Mouse (Mus musculus) hindbrain, postnatal 0 days (tissue): ENCODE data around the gene Gipc2. TPM values are rescaled to one million over a fixed set of nuclear protein-coding genes. Genes with fewer than 3 reads are reported as not detected.

Experiments
- ATAC-seq: fragments of 200-750 bp; cut with Nextera tagmentation; 2 replicates; pipeline ENCODE4 v1.8.0; 2017; ENCODE audit warnings: mild to moderate bottlenecking, moderate TSS enrichment, moderate library complexity
- DNase-seq: peaks from one replicate; pipeline ENCODE4 v3.0.0-alpha.2; 2015; ENCODE audit warnings: low spot score
- H3K27ac ChIP-seq: fragments of 300-500 bp; sonication (generic); 2 replicates; pipeline ENCODE4 v1.5.1; 2014; ENCODE audit warnings: mild to moderate bottlenecking
- H3K27me3 ChIP-seq: fragments of 300-500 bp; sonication (generic); 2 replicates; pipeline ENCODE4 v1.6.1; 2014; ENCODE audit warnings: low read length, mixed read lengths; ENCODE audit not compliant: insufficient read depth
- H3K36me3 ChIP-seq: fragments of 300-500 bp; sonication (generic); 2 replicates; pipeline ENCODE4 v1.6.1; 2014; ENCODE audit warnings: low read length, mixed read lengths; ENCODE audit not compliant: insufficient read depth
- H3K4me1 ChIP-seq: fragments of 300-500 bp; sonication (generic); 2 replicates; pipeline ENCODE4 v1.6.1; 2014; ENCODE audit warnings: antibody characterized with exemption, low read length, mixed read lengths; ENCODE audit not compliant: insufficient read depth
- H3K4me2 ChIP-seq: fragments of 300-500 bp; sonication (generic); 2 replicates; pipeline ENCODE4 v1.6.1; 2014; ENCODE audit warnings: low read depth, mild to moderate bottlenecking, low read length, moderate library complexity, mixed read lengths
- H3K4me3 ChIP-seq: fragments of 300-500 bp; sonication (generic); 2 replicates; pipeline ENCODE4 v1.5.1; 2014; ENCODE audit warnings: low read length
- H3K9ac ChIP-seq: fragments of 300-500 bp; sonication (generic); replicated peaks from 2 replicates; pipeline ENCODE4 v1.6.1; 2014; ENCODE audit warnings: mild to moderate bottlenecking, low read length, moderate library complexity, mixed read lengths
- H3K9me3 ChIP-seq: fragments of 300-500 bp; sonication (generic); 2 replicates; pipeline ENCODE4 v1.6.1; 2016; ENCODE audit warnings: low read length, mixed read lengths
- CTCF ChIP-seq: IDR thresholded peaks from 2 replicates; pipeline ENCODE4 v1.5.1; 2016; ENCODE audit warnings: antibody characterized with exemption, control low read depth, low read depth
- WGBS: fragments of 180-500 bp; shearing (Covaris S2); extraction: QIAGEN DNeasy Blood & Tissue Kit; methylation state at CpG from one replicate; pipeline ENCODE4 v1.1.7; 2014; 5-methylcytosine and 5-hydroxymethylcytosine counted together
- polyA plus RNA-seq: library from polyadenylated mRNA; unstranded; fragments of >200 nt; fragmentation: Nextera tagmentation; extraction: Ambion mirVana; gene quantifications from 2 replicates; pipeline ENCODE4 v1.2.1, GENCODE M21; 2015
- total RNA-seq: library from RNA; depleted of rRNA; stranded (reverse); fragments of >200 nt; gene quantifications from 2 replicates; pipeline ENCODE4 v1.2.3, GENCODE M21; 2014

Gipc2 gene
- total and polyA plus RNA-seq, 2 experiments from 2014 or later: 6.7 to 15.6 TPM

DNA sequence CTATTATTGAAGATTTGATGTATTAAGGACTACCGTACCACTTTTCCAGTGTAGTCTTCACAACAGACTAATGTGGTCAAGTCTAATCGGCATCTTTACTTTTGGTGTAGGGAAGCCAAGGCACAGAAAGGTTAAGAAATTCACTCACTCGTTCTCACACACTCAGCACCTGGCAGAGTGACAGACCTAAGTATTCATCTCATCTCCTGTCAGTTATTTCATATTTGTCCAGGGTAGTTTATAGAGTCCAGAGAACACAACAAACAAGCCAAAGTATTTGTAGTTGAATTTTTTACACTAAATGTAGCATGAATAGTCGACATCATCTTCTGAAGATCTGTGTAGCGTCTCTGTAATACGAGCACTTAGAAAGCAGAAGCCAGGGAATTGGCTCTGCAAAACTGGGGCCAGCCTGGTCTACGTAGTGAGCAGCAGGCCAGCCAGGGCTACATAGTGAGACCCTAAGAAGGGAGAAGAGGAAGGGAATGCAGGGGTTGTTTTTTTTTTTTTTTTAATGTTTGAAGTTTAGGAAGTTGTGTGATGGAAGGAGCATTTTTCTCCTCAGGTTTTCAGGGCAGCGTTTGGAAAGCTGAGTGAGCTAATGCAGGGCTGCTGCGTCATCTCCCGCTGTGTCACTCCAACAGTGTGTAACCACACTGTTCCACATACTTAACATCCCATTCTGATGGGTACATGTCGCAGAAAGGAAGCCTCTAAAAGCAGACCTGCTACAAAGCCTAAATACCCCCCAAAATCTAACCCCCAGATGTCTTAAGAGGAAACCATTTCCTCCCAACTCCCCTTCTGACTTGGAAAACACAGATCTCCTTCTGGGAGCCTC, 44.6 kb downstream of the Gipc2 start:
- no peak overlapping the region for H3K4me2 ChIP-seq
- H3K4me3 ChIP-seq: no peak overlapping the region
- H3K27ac ChIP-seq: no peak overlapping the region
- no peak overlapping the region for H3K9ac ChIP-seq
- H3K9me3 ChIP-seq: no peaks in the 10 kb centered on the region
- H3K4me1 ChIP-seq: no peaks in the 10 kb centered on the region
- DNase-seq (no peak), ATAC-seq (no peak)
- TF ChIP-seq CTCF: no peak
- H3K36me3 ChIP-seq: no peaks in the 10 kb centered on the region
- WGBS: 83% methylated on average over 11 of the region's 11 CpGs
- H3K27me3 ChIP-seq: no peaks in the 10 kb centered on the region

DNA sequence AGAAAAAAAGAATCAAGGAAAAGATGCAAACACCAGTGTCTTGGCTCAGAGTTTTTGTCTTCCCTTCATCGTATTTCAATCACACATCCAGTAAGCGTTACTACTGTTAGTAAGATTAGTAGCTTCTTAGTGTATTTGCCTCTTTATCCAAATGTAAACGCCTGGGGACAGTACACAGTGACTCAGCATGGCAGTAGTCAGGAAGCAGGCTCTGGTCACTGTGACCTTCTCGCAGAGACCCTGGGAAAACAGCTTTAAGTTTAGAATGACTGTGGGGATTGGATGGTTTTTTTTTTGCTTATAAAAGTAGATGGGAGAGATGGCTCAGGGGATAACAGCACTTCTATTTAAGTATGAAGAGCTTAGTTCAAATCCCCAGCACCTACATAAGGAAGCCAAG, 46.0 kb downstream of the Gipc2 start:
- Histone ChIP-seq H3K4me3 (no peak overlapping the region), H3K9me3 (no peaks in the 10 kb centered on the region), H3K9ac (no peak overlapping the region), H3K27me3 (no peaks in the 10 kb centered on the region), H3K4me1 (no peaks in the 10 kb centered on the region), H3K27ac (no peak overlapping the region), H3K36me3 (no peaks in the 10 kb centered on the region), H3K4me2 (no peak overlapping the region)
- no peak for TF ChIP-seq CTCF
- DNase-seq (no peak), ATAC-seq (no peak)
- 75% methylated on average over 4 of the region's 4 CpGs for WGBS

DNA sequence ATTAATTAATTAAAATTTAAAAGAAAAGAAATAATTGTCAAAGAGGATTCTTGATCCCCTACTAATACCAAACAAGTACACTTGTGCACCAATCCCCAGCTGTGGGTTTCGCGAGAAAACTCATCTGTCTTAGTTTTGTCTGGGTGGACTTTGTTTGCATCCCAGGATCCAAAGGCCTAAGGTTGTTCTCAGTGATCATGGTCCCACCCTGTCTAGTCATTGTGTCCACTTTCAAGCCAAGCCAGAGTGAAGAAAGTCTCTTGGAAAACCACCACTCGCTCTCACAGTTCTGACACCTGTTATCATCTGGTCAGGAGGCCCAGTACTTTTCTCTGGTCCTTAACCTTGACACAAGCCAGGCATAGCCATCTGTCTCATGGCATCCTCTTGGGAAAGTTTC, 48.1 kb downstream of the Gipc2 start:
- H3K4me2 ChIP-seq: no peak overlapping the region
- H3K9ac ChIP-seq: no peak overlapping the region
- no peak for TF ChIP-seq CTCF
- no peak overlapping the region for H3K4me3 ChIP-seq
- ATAC-seq (no peak), DNase-seq (no peak)
- H3K4me1 ChIP-seq: no peaks in the 10 kb centered on the region
- WGBS: 95% methylated on average over 3 of the region's 3 CpGs
- no peaks in the 10 kb centered on the region for H3K27me3 ChIP-seq
- H3K27ac ChIP-seq: no peak overlapping the region
- H3K9me3 ChIP-seq: no peaks in the 10 kb centered on the region
- no peaks in the 10 kb centered on the region for H3K36me3 ChIP-seq

DNA sequence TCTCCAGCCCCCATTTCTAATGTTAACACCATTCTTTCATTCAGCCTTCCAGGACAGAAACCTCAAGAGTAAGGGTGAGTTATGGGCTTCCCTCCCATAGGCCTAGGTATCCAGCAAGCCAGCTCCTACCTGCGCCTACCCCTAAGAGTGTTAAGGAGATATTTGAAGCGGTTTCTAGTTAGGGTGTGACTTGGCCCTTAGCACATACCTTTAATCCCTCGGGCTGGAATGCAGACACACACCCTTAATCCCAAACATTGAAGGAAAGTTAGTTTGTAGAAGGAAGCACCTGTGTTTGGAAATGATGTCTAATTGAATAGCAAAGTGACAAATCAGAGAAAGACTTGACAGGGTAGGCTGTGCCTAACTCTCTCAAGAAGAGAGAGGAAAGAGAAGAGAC, 49.9 kb downstream of the Gipc2 start:
- no peaks in the 10 kb centered on the region for H3K9me3 ChIP-seq
- H3K9ac ChIP-seq: no peak overlapping the region
- no peaks in the 10 kb centered on the region for H3K36me3 ChIP-seq
- no peak overlapping the region for H3K4me2 ChIP-seq
- 93% methylated on average over 3 of the region's 3 CpGs for WGBS
- DNase-seq (no peak), ATAC-seq (no peak)
- no peak for TF ChIP-seq CTCF
- H3K27me3 ChIP-seq: no peaks in the 10 kb centered on the region
- H3K4me1 ChIP-seq: no peaks in the 10 kb centered on the region; the same call in 1 of the 2 replicates
- no peak overlapping the region for H3K27ac ChIP-seq
- H3K4me3 ChIP-seq: no peak overlapping the region

DNA sequence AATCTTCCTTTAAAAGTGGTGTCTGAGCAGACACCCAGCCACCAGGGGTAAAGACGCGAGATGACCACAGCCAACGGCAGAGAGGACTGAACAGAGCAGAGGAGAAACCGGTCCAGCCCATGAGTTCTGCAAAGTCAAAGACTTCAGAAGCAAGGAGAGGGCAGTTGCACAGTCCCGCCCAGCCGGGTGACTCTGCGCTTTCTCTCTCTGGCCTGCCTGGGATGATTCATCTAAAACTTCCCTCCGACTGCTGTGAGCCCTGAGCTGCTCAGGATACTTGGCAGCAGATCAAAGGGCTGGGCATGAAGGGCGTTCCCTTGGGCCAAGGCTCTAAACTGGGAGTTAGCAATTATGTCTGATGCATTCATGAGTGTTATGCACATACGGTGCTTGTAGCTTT, 51.2 kb downstream of the Gipc2 start:
- Histone ChIP-seq H3K4me2 (no peak overlapping the region), H3K4me3 (no peak overlapping the region), H3K27me3 (no peaks in the 10 kb centered on the region), H3K36me3 (no peaks in the 10 kb centered on the region), H3K4me1 (no peaks in the 10 kb centered on the region; the same call in 1 of the 2 replicates), H3K9ac (no peak overlapping the region), H3K27ac (no peak overlapping the region), H3K9me3 (no peaks in the 10 kb centered on the region)
- peak; percentile 74 for DNase-seq
- WGBS: 35% methylated on average over 10 of the region's 10 CpGs
- ATAC-seq: peak; percentile 33
- TF ChIP-seq CTCF: no peak

DNA sequence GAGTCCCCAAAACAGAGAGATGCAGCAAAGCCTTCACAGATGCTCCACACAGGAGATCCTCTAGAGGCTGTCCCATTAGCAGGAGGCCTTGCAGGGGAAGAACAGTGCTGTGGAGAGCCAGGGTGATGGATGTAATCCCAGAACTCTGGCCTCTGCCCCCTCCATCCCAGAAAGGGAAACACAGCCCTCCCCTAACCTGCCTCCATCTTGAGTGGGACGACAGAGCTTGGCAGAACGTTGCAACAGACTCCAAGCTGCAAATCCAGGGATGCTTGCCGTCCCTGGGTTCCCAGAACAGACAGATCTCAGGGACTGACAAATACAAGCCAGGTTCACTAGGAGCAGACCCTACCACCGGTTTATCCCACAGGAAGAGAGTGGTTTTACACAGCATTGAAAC, 51.8 kb downstream of the Gipc2 start:
- Histone ChIP-seq H3K4me3 (no peak overlapping the region), H3K4me1 (no peaks in the 10 kb centered on the region; the same call in 1 of the 2 replicates), H3K27ac (no peak overlapping the region), H3K4me2 (no peak overlapping the region), H3K9me3 (no peaks in the 10 kb centered on the region), H3K36me3 (no peaks in the 10 kb centered on the region), H3K27me3 (no peaks in the 10 kb centered on the region), H3K9ac (no peak overlapping the region)
- DNase-seq (no peak), ATAC-seq (no peak)
- WGBS: 60% methylated on average over 4 of the region's 4 CpGs
- no peak for TF ChIP-seq CTCF

DNA sequence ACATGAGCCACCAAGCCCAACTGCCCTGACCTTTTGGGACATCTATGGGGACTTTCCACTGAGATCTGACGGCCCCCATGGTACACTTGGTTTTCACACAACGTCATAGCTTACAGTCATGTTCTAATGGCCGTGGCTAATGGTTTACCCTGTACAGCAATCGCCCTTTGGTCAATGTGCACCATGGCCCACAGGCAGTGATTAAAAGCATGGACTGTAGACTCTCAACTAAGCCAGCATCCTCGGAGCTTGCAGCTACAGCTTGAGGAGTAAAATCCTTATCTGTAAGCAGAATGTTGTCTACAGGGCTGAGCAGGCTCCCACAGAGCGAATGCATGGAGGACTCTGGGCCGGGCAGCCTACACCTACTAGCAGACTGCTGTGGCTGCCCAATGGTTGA, 52.5 kb downstream of the Gipc2 start:
- no peak for TF ChIP-seq CTCF

More for the DNA sequence above, 52.5 kb downstream of the Gipc2 start:
- Histone ChIP-seq H3K36me3 (no peaks in the 10 kb centered on the region), H3K4me2 (no peak overlapping the region), H3K4me1 (no peaks in the 10 kb centered on the region; the same call in 1 of the 2 replicates), H3K4me3 (no peak overlapping the region), H3K9me3 (no peaks in the 10 kb centered on the region), H3K9ac (no peak overlapping the region), H3K27ac (no peak overlapping the region), H3K27me3 (no peaks in the 10 kb centered on the region)
- 79% methylated on average over 7 of the region's 7 CpGs for WGBS
- no peak for ATAC-seq
- no peak for DNase-seq
